Comparison of ENCODE assay signal across 16 mouse cellular contexts in genomic region chr5:33501735-33502495, GRCm38 (mm10).
DNase-seq lines count a peak whose midpoint lies in the region; ATAC-seq lines count a peak whose summit lies in the region.
"Had no signal": no experiment of that assay in that cellular context is flagged by ENCODE, and none has a peak within 500 bp of the region (broad histone marks: within the 10 kb centered on the region; RNA-seq: fewer than 3 reads in every experiment).

No protein-coding gene starts in this region.

- ATAC-seq in neural tube, embryonic 11.5 days (ENCODE audit: insufficient read depth, low FRiP score, low TSS enrichment), result no peak; the same call in 1 of the 2 replicates
- ATAC-seq in embryonic facial prominence, embryonic 13.5 days (ENCODE audit: insufficient number of reproducible peaks, insufficient read depth, low FRiP score, low TSS enrichment, low read depth), result no peak
- no peak for ATAC-seq in limb, embryonic 13.5 days (ENCODE audit: low FRiP score, low read depth)
- ATAC-seq: forebrain, embryonic 14.5 days; intestine, embryonic 15.5 days; lung, postnatal 0 days had no signal

- H3K9ac ChIP-seq in neural tube, embryonic 11.5 days (ENCODE audit: low read length), result peak overlapping the region; percentile 1
- no peak overlapping the region for H3K9ac ChIP-seq in embryonic facial prominence, embryonic 13.5 days
- no peak overlapping the region for H3K9ac ChIP-seq in limb, embryonic 13.5 days
- H3K9ac ChIP-seq: heart, embryonic 15.5 days; intestine, embryonic 15.5 days had no signal

- peaks cover 18% of the 10 kb centered on the region for H3K4me1 ChIP-seq in neural tube, embryonic 11.5 days (ENCODE audit: control insufficient read depth, insufficient read depth, low read length)
- H3K4me1 ChIP-seq in embryonic facial prominence, embryonic 13.5 days, result peaks cover 25% of the 10 kb centered on the region
- H3K4me1 ChIP-seq in limb, embryonic 13.5 days, result peaks cover 32% of the 10 kb centered on the region
- H3K4me1 ChIP-seq: heart, embryonic 15.5 days had no signal

- peak; percentile 55 for DNase-seq in neural tube, embryonic 11.5 days (ENCODE audit: low spot score)
- no peak for DNase-seq in neural tube, embryonic 10.5 days (ENCODE audit: extremely low spot score, low spot score)
- peak; percentile 64 for DNase-seq in retina, embryonic 14.5 days (ENCODE audit: low spot score)
- DNase-seq in gastrocnemius, postnatal 10 days, result no peak
- no peak for DNase-seq in left cerebral cortex, postnatal 10 days (ENCODE audit: extremely low spot score in 1 of 2, low spot score in 2 of 2)
- DNase-seq in right cerebral cortex, postnatal 4 days, result no peak
- DNase-seq: adrenal gland, postnatal 14 days; gastrocnemius, postnatal 25 days had no signal

- 37% methylated on average over 23 of the region's 23 CpGs for WGBS in neural tube, embryonic 11.5 days
- 32% methylated on average over 23 of the region's 23 CpGs for WGBS in embryonic facial prominence, embryonic 13.5 days
- 27% methylated on average over 23 of the region's 23 CpGs for WGBS in limb, embryonic 13.5 days

- H3K4me3 ChIP-seq in neural tube, embryonic 11.5 days (ENCODE audit: low read depth, low read length), result no peak overlapping the region
- H3K4me3 ChIP-seq in embryonic facial prominence, embryonic 13.5 days, result no peak overlapping the region
- H3K4me3 ChIP-seq in limb, embryonic 13.5 days, result no peak overlapping the region
- H3K4me3 ChIP-seq: heart, embryonic 15.5 days; intestine, embryonic 15.5 days had no signal

- H3K27me3 ChIP-seq in neural tube, embryonic 11.5 days (ENCODE audit: control insufficient read depth, insufficient read depth, low read length), result 0 out of 2 replicates have a peak, but pooled peaks cover 4% of the 10 kb centered on the region
- peaks cover 93% of the 10 kb centered on the region for H3K27me3 ChIP-seq in embryonic facial prominence, embryonic 13.5 days
- peaks cover 85% of the 10 kb centered on the region for H3K27me3 ChIP-seq in limb, embryonic 13.5 days
- H3K27me3 ChIP-seq: intestine, embryonic 15.5 days had no signal

- intact Hi-C loops in left cerebral cortex, postnatal 10 days (cut with DNase I), result no loop called here

- no peak overlapping the region for H3K4me2 ChIP-seq in neural tube, embryonic 11.5 days (ENCODE audit: low read depth)
- peak overlapping the region; percentile 5; the same call in 1 of the 2 replicates for H3K4me2 ChIP-seq in embryonic facial prominence, embryonic 13.5 days
- H3K4me2 ChIP-seq in limb, embryonic 13.5 days (replicated peaks), result peak overlapping the region; percentile 15; the same call in 1 of the 2 replicates
- H3K4me2 ChIP-seq: heart, embryonic 15.5 days; intestine, embryonic 15.5 days; liver, embryonic 11.5 days had no signal

- H3K36me3 ChIP-seq in neural tube, embryonic 11.5 days (ENCODE audit: control insufficient read depth, insufficient read depth, low read length), result no peaks in the 10 kb centered on the region
- H3K36me3 ChIP-seq in embryonic facial prominence, embryonic 13.5 days, result no peaks in the 10 kb centered on the region
- H3K36me3 ChIP-seq in limb, embryonic 13.5 days, result no peaks in the 10 kb centered on the region
- H3K36me3 ChIP-seq: heart, embryonic 15.5 days; intestine, embryonic 15.5 days had no signal

- H3K27ac ChIP-seq in neural tube, embryonic 11.5 days (ENCODE audit: low read depth, low read length), result no peak overlapping the region
- no peak overlapping the region for H3K27ac ChIP-seq in embryonic facial prominence, embryonic 13.5 days
- H3K27ac ChIP-seq in limb, embryonic 13.5 days, result no peak overlapping the region
- H3K27ac ChIP-seq: heart, embryonic 15.5 days; intestine, embryonic 15.5 days; stomach, postnatal 0 days had no signal

- H3K9me3 ChIP-seq in neural tube, embryonic 11.5 days (ENCODE audit: control insufficient read depth, low read length), result no peaks in the 10 kb centered on the region
- H3K9me3 ChIP-seq in embryonic facial prominence, embryonic 13.5 days, result no peaks in the 10 kb centered on the region
- no peaks in the 10 kb centered on the region for H3K9me3 ChIP-seq in limb, embryonic 13.5 days
- H3K9me3 ChIP-seq: heart, embryonic 15.5 days; intestine, embryonic 15.5 days had no signal

Comparison
In these comparisons a context has a peak if more than half of its experiments do, and no peak if none do; other contexts are left out.
1. DNase-seq: peak in neural tube, embryonic 11.5 days (single experiment) and retina, embryonic 14.5 days (single experiment); none in neural tube, embryonic 10.5 days (single experiment), gastrocnemius, postnatal 10 days (single experiment), left cerebral cortex, postnatal 10 days (0 of 2) and right cerebral cortex, postnatal 4 days (single experiment).